Mouse (Mus musculus): ENCODE measurements around the gene 4933411K16Rik.
"Not testable (repeated sequence)": the region's sequence is repeated elsewhere in the genome, so short reads cannot be mapped to it uniquely, and the experiment has no call there.

4933411K16Rik gene

GRCm38 (mm10) chr19:42080469-42080868 is 28.4 kb downstream of the 4933411K16Rik start:
- peak in 1 of 2 experiments; percentile 61 for DNase-seq

GRCm38 (mm10) chr19:42081613-42082012 is 29.6 kb downstream of the 4933411K16Rik start:
- DNase-seq: not testable (repeated sequence)

DNA sequence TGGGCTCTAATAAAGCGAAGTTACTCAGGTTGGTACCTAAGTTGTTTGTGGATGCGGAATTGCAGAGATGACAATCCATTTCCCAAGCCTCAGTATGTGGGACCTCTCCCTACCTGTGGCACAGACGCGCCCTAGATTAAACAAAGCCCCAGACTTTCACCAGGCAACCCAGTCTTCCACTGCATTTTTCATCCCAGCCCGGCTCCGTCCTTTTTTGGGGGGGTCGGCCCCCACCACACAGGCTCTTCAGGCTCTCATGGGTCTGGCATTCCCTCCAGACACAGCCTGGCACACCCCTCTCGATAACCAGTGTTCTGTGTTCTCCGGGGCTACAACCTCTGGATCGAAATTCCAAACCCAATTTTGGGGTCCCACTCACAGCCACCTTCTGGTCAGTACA is 33.6 kb downstream of the 4933411K16Rik start:
- no peak for DNase-seq

DNA sequence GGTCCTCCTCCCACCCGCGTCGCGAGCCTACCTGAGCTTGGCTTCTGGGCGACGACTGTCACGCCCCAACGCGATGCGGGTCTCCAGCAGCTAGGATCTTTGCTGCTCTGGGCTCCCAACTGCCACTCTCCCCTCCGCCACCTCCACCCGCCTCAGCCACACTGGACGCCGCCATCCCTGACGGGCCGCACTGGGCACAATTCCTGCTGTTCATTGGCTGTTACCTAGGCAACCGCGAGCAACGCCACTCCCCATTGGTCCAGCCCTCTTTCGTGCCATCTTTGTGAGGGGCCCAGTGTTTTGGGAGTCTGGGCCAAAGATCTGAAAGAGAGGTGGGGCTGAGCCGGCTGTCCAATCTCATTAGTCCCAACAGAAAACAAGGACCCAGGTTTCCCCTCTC is 34.1 kb downstream of the 4933411K16Rik start, which contains the start of gene Morn4:
Gene Morn4 (minus strand): TSS at position 192 of the 400 bp plus-strand sequence.
- DNase-seq: peak; percentile 91 to 95

GRCm38 (mm10) chr19:42089103-42089747 is 37.2 kb downstream of the 4933411K16Rik start:
- DNase-seq: peak; percentile 71 to 85

DNA sequence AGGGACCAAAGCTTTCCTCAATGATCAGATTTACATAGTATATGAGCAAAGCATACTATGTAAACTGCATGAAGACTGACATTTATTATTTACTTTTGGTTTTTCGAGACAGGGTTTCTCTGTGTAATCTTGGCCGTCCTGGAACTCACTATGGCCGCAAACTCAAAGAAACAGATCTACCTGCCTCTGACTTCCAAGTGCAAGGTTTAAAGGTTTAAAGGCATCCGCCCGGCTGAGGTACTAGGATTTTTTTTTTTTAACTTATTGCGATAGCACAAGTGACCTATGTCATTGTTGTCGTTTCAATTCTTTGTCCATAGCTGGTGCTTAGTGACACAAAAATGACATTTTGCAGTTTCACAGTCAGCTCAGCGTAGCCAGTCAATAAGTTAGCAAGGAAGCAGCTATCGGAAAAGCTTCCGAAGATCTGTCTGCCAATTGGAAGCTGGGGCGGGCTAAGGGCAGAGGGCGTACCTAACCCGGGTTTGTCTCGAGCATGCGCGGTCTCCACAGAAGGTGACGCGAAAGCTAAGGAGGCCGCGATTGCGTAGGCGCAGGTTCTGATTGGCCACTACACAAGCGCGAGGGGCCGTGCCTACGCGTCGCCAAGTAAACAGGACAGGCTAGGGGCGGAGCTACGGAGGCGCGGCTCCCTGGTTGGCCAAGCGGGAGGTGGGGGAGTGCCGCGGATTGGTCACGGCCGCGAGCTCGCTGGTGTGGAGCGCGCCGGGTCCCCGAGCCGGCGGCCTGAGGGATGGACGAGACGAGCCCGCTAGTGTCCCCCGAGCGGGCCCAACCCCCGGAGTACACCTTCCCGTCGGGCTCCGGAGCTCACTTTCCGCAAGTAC is 37.9 kb downstream of the 4933411K16Rik start, which contains the start of gene Pi4k2a:
Gene Pi4k2a (plus strand): TSS at position 723 of the 848 bp plus-strand sequence.
- peak; percentile 100 for DNase-seq

DNA sequence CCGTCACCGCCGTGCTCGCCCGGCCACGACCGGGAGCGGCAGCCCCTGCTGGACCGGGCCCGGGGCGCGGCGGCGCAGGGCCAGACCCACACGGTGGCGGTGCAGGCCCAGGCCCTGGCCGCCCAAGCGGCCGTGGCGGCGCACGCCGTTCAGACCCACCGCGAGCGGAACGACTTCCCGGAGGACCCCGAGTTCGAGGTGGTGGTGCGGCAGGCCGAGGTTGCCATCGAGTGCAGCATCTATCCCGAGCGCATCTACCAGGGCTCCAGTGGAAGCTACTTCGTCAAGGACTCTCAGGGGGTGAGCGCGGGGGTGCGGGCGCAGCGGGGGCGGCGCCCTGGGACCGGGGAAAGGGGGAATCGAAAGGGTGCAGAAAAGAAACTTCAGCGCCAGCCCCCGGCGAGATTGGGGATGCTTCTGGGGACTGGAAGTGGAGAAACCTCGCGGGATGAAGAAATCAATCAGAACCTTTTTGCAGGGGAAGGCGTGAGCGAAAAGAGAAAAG is 38.6 kb downstream of the 4933411K16Rik start:
- DNase-seq: peak in 1 of 2 experiments; percentile 29

DNA sequence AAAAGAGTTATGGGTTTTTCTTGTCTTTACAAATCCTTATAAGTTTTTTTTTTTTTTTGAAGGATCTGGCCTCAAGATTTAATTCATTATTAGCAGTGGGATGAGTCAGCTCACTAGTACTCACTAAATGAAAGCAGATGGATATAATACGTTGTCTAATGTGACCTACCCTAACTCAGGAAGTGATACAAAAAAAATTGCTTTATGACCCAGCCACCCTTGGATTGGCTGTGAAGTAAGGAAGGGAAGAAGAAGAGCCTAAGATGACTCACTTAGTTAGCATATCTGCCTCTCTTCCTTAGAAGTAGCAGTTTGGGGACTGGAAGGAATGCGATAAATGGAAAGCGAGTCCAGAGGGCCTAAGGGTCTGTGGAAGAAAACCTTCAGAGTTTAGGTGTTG is 47.4 kb downstream of the 4933411K16Rik start:
- no peak for DNase-seq
